Mouse (Mus musculus): ENCODE results near the gene Zhx3. TPM values are rescaled to one million over a fixed set of nuclear protein-coding genes. Genes with fewer than 3 reads are reported as not detected.

The Zhx3 gene
- 9.8 and 10.5 TPM in 2 replicates for polyA plus RNA-seq (2014; fragmentation: Nextera tagmentation; extraction: Ambion mirVana)

GRCm38 (mm10) chr2:160872890-160873382 lies at the start of gene Zhx3:
Gene Zhx3, minus strand, starts transcription at chr2:160872998.
- Histone ChIP-seq H3K36me3 (ENCODE audit: control insufficient read depth, insufficient read depth, low read length) (no peaks in the 10 kb centered on the region), H3K4me2 (replicated peaks; ENCODE audit: low read depth, low read length) (peak within 1 kb of the TSS; percentile 80), H3K9ac (replicated peaks; ENCODE audit: low read depth, low read length) (peak within 1 kb of the TSS; percentile 90), H3K9me3 (ENCODE audit: control insufficient read depth, low read depth, low read length) (no peaks in the 10 kb centered on the region), H3K4me1 (ENCODE audit: control insufficient read depth, insufficient read depth, low read length) (peaks cover 4% of the 10 kb centered on the region; the same call in 1 of the 2 replicates), H3K27ac (ENCODE audit: low read length) (peak within 1 kb of the TSS; percentile 94), H3K4me3 (ENCODE audit: low read depth, low read length) (peak within 1 kb of the TSS; percentile 94), H3K27me3 (ENCODE audit: control insufficient read depth, insufficient read depth, low read length) (no peaks in the 10 kb centered on the region)
- WGBS, result 1% methylated on average over 34 of the region's 48 CpGs
- peak; percentile 96 for ATAC-seq (ENCODE audit: insufficient number of reproducible peaks, insufficient read depth, low FRiP score, low read depth)

DNA sequence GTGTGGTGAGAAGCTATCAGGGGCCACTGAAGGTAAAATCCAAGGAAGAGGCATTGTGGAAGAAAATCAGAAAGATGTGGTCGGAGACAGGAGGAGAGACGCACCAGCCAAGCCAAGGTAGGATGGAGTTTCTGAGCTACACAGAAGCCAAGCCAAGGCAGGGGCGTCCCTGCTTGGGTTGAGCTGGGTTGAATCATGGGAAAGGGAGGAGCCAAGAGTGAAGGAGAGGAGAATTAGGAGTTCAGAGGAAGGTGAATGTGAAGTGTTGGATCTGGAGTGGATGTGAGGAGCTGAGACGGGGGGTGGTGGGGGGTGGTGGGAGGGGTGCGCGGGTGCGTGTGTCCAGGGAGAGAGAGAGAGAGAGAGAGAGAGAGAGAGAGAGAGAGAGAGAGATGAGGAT lies 48.5 kb upstream of the Zhx3 start:
- no peaks in the 10 kb centered on the region for H3K36me3 ChIP-seq (ENCODE audit: control insufficient read depth, insufficient read depth, low read length)
- no peak overlapping the region for H3K9ac ChIP-seq (replicated peaks; ENCODE audit: low read depth, low read length)
- peak overlapping the region; percentile 21; the same call in 1 of the 2 replicates for H3K27ac ChIP-seq (ENCODE audit: low read length)
- H3K4me2 ChIP-seq (replicated peaks; ENCODE audit: low read depth, low read length), result no peak overlapping the region
- no peaks in the 10 kb centered on the region for H3K9me3 ChIP-seq (ENCODE audit: control insufficient read depth, low read depth, low read length)
- no peak for ATAC-seq (ENCODE audit: insufficient number of reproducible peaks, insufficient read depth, low FRiP score, low read depth)
- 0 out of 2 replicates have a peak, but pooled peaks cover 3% of the 10 kb centered on the region for H3K4me1 ChIP-seq (ENCODE audit: control insufficient read depth, insufficient read depth, low read length)
- H3K4me3 ChIP-seq (ENCODE audit: low read depth, low read length), result no peak overlapping the region
- 36% methylated on average over 7 of the region's 7 CpGs for WGBS
- no peaks in the 10 kb centered on the region for H3K27me3 ChIP-seq (ENCODE audit: control insufficient read depth, insufficient read depth, low read length)

- ATAC-seq (ENCODE audit: insufficient number of reproducible peaks, insufficient read depth, low FRiP score, low read depth), result no peak
- no peak overlapping the region for H3K4me3 ChIP-seq (ENCODE audit: low read depth, low read length)
- H3K27me3 ChIP-seq (ENCODE audit: control insufficient read depth, insufficient read depth, low read length), result no peaks in the 10 kb centered on the region
- 77% methylated on average over 2 of the region's 2 CpGs for WGBS
- no peak overlapping the region for H3K27ac ChIP-seq (ENCODE audit: low read length)
- peaks cover 13% of the 10 kb centered on the region for H3K4me1 ChIP-seq (ENCODE audit: control insufficient read depth, insufficient read depth, low read length)
- no peak overlapping the region for H3K9ac ChIP-seq (replicated peaks; ENCODE audit: low read depth, low read length)
- H3K9me3 ChIP-seq (ENCODE audit: control insufficient read depth, low read depth, low read length), result no peaks in the 10 kb centered on the region
- H3K4me2 ChIP-seq (replicated peaks; ENCODE audit: low read depth, low read length), result no peak overlapping the region
- no peaks in the 10 kb centered on the region for H3K36me3 ChIP-seq (ENCODE audit: control insufficient read depth, insufficient read depth, low read length)
These were observed 46.1 kb upstream of the Zhx3 start for GRCm38 (mm10) chr2:160918930-160919215.

DNA sequence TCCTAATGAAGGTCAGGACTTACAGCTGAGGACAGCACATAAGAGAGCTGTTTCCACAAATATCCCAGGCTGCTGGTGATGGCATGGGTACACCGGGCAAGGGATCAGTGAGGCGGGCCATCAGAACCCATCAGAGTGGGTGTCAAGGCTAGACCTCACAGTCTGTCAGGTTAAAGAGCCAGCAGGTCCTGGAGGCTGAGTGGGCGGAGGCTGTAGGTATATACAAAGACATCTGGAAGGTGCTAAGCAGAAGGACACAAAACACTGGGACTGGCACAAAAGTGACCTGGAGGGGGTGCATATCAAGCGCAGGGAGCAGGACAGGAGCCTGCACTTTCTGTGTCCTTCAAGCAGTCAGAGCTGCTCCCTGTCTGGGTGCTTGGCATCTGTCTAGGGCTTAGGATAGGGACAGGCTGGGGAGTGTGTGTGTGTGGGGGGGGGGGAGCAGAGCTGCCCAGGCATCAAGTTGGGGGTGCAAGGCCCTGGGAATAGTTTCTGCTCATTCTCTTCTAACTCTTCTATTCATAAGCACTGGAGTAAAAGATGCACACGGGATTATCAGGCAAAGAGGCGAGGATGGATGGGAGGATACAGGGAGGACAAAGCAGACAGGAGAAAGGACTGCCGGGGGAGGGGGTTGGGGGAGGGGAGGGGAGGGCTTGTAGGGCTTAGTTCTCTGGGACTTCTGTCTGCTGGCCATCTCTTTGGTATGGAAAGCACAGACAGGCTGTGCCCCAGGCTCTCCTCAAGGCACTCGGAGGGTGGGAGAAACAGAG lies 45.5 kb upstream of the Zhx3 start:
- H3K9me3 ChIP-seq (ENCODE audit: control insufficient read depth, low read depth, low read length), result no peaks in the 10 kb centered on the region
- no peak for ATAC-seq (ENCODE audit: insufficient number of reproducible peaks, insufficient read depth, low FRiP score, low read depth)
- no peaks in the 10 kb centered on the region for H3K27me3 ChIP-seq (ENCODE audit: control insufficient read depth, insufficient read depth, low read length)
- peaks cover 13% of the 10 kb centered on the region for H3K4me1 ChIP-seq (ENCODE audit: control insufficient read depth, insufficient read depth, low read length)
- H3K4me2 ChIP-seq (replicated peaks; ENCODE audit: low read depth, low read length), result no peak overlapping the region
- no peaks in the 10 kb centered on the region for H3K36me3 ChIP-seq (ENCODE audit: control insufficient read depth, insufficient read depth, low read length)
- no peak overlapping the region for H3K9ac ChIP-seq (replicated peaks; ENCODE audit: low read depth, low read length)
- no peak overlapping the region for H3K4me3 ChIP-seq (ENCODE audit: low read depth, low read length)
- 63% methylated on average over 8 of the region's 8 CpGs for WGBS
- no peak overlapping the region for H3K27ac ChIP-seq (ENCODE audit: low read length)

DNA sequence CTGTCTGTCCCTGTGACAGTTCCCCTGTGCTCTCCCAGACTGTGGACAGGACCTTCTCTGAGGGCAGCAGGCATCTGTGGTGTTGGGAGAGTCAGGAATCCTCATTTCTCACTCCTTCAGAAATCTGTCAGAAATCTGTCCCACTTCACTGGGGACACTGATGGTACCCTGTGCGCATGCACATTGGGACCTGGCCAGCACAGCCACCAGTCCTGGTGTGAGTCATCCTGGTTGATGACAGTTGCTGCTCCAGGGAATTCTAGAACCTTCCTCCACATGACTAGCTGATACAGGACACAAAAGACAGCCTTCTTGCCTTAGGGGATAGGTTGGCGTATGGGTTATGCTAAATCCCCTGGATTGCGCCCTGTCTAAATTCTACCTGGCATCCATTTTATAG lies 44.5 kb upstream of the Zhx3 start:
- H3K4me2 ChIP-seq (replicated peaks; ENCODE audit: low read depth, low read length), result no peak overlapping the region

DNA sequence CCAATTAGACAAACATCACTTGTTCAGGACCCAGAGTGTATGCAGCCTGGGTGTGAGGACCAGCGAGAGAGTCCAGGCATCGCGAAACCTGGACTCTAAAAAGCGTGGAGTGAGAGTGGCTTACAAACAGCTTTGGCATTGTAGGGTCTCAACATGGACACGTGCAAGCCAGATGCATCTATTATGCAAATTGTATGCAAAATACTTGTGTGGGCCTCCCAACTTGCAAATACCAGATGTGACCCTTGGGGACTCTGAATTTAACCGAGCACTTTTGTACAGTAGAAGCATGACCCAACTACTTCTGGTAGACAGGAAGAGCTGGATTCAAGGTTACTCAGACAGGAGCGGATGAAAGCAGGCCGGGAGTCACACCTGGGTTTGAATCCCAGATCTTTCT lies 43.9 kb upstream of the Zhx3 start:
- no peak for ATAC-seq (ENCODE audit: insufficient number of reproducible peaks, insufficient read depth, low FRiP score, low read depth)
- 85% methylated on average over 8 of the region's 8 CpGs for WGBS
- Histone ChIP-seq H3K27ac (ENCODE audit: low read length) (no peak overlapping the region; the same call in 1 of the 2 replicates), H3K27me3 (ENCODE audit: control insufficient read depth, insufficient read depth, low read length) (peaks cover 5% of the 10 kb centered on the region; the same call in 1 of the 2 replicates), H3K9ac (replicated peaks; ENCODE audit: low read depth, low read length) (no peak overlapping the region), H3K4me2 (replicated peaks; ENCODE audit: low read depth, low read length) (no peak overlapping the region), H3K4me3 (ENCODE audit: low read depth, low read length) (no peak overlapping the region), H3K36me3 (ENCODE audit: control insufficient read depth, insufficient read depth, low read length) (no peaks in the 10 kb centered on the region), H3K4me1 (ENCODE audit: control insufficient read depth, insufficient read depth, low read length) (peaks cover 12% of the 10 kb centered on the region), H3K9me3 (ENCODE audit: control insufficient read depth, low read depth, low read length) (no peaks in the 10 kb centered on the region)

More for the DNA sequence above, 44.5 kb upstream of the Zhx3 start:
- Histone ChIP-seq H3K9ac (replicated peaks; ENCODE audit: low read depth, low read length) (no peak overlapping the region), H3K36me3 (ENCODE audit: control insufficient read depth, insufficient read depth, low read length) (no peaks in the 10 kb centered on the region), H3K9me3 (ENCODE audit: control insufficient read depth, low read depth, low read length) (no peaks in the 10 kb centered on the region), H3K27me3 (ENCODE audit: control insufficient read depth, insufficient read depth, low read length) (peaks cover 3% of the 10 kb centered on the region; the same call in 1 of the 2 replicates), H3K27ac (ENCODE audit: low read length) (no peak overlapping the region), H3K4me3 (ENCODE audit: low read depth, low read length) (no peak overlapping the region), H3K4me1 (ENCODE audit: control insufficient read depth, insufficient read depth, low read length) (peaks cover 15% of the 10 kb centered on the region)
- no peak for ATAC-seq (ENCODE audit: insufficient number of reproducible peaks, insufficient read depth, low FRiP score, low read depth)
- 94% methylated on average over 3 of the region's 3 CpGs for WGBS

- Histone ChIP-seq H3K27ac (ENCODE audit: low read length) (peak overlapping the region; percentile 78; the same call in 1 of the 2 replicates), H3K36me3 (ENCODE audit: control insufficient read depth, insufficient read depth, low read length) (no peaks in the 10 kb centered on the region), H3K9me3 (ENCODE audit: control insufficient read depth, low read depth, low read length) (no peaks in the 10 kb centered on the region), H3K27me3 (ENCODE audit: control insufficient read depth, insufficient read depth, low read length) (peaks cover 5% of the 10 kb centered on the region; the same call in 1 of the 2 replicates), H3K4me1 (ENCODE audit: control insufficient read depth, insufficient read depth, low read length) (peaks cover 12% of the 10 kb centered on the region), H3K4me2 (replicated peaks; ENCODE audit: low read depth, low read length) (no peak overlapping the region), H3K4me3 (ENCODE audit: low read depth, low read length) (no peak overlapping the region), H3K9ac (replicated peaks; ENCODE audit: low read depth, low read length) (no peak overlapping the region)
- ATAC-seq (ENCODE audit: insufficient number of reproducible peaks, insufficient read depth, low FRiP score, low read depth), result no peak
- 51% methylated on average over 13 of the region's 13 CpGs for WGBS
These were observed 43.2 kb upstream of the Zhx3 start for GRCm38 (mm10) chr2:160915821-160916610.

DNA sequence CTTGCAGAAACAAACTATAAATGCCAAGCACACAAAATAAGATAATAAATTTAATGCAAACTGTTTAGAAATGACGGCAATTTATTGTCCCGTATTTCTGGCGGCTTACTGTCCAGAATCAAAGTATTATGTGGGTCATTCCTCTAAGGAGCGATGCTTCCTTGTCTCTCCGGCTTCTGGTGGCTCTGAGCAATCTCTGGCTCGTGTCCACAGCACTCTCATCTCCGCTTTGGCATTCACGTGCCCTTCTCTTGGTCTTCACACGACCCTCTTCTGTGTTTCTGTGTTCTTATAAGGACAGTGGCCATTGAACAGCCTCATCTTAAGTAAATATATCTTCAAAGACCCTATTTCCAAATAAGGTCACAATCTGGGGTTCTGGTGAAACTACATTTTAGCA lies 41.9 kb upstream of the Zhx3 start:
- no peak overlapping the region for H3K4me3 ChIP-seq (ENCODE audit: low read depth, low read length)
- no peak overlapping the region for H3K9ac ChIP-seq (replicated peaks; ENCODE audit: low read depth, low read length)
- ATAC-seq (ENCODE audit: insufficient number of reproducible peaks, insufficient read depth, low FRiP score, low read depth), result no peak
- no peak overlapping the region for H3K4me2 ChIP-seq (replicated peaks; ENCODE audit: low read depth, low read length)
- 68% methylated on average over 9 of the region's 9 CpGs for WGBS
- peaks cover 16% of the 10 kb centered on the region for H3K4me1 ChIP-seq (ENCODE audit: control insufficient read depth, insufficient read depth, low read length)
- no peaks in the 10 kb centered on the region for H3K9me3 ChIP-seq (ENCODE audit: control insufficient read depth, low read depth, low read length)
- H3K27me3 ChIP-seq (ENCODE audit: control insufficient read depth, insufficient read depth, low read length), result peaks cover 5% of the 10 kb centered on the region; the same call in 1 of the 2 replicates
- peak overlapping the region; percentile 78; the same call in 1 of the 2 replicates for H3K27ac ChIP-seq (ENCODE audit: low read length)
- no peaks in the 10 kb centered on the region for H3K36me3 ChIP-seq (ENCODE audit: control insufficient read depth, insufficient read depth, low read length)

Data from stomach, embryonic 14.5 days (tissue).